Mouse (Mus musculus) embryonic stem cell, embryonic (primary cell): Measurements from ENCODE around the gene Antxr2.

ENCODE experiments used
- CTCF ChIA-PET, 4 experiments: fragments of 300-600 bp in 2 of 4; fragments of 350-600 bp in 2 of 4; sonication (Branson Sonifier 250); formaldehyde crosslinking; loops; one replicate each; lab custom pipeline; 2022; ENCODE audit warnings: inconsistent platforms in 2 of 4; lab: Charles Lee
- POLR2A ChIA-PET, 4 experiments: fragments of 300-600 bp in 2 of 4; fragments of 350-600 bp in 2 of 4; sonication (Branson Sonifier 250); formaldehyde crosslinking; loops; one replicate each; lab custom pipeline; 2022; ENCODE audit warnings: antibody characterized with exemption in 4 of 4, inconsistent platforms in 1 of 4; lab: Charles Lee

Gene Antxr2

DNA sequence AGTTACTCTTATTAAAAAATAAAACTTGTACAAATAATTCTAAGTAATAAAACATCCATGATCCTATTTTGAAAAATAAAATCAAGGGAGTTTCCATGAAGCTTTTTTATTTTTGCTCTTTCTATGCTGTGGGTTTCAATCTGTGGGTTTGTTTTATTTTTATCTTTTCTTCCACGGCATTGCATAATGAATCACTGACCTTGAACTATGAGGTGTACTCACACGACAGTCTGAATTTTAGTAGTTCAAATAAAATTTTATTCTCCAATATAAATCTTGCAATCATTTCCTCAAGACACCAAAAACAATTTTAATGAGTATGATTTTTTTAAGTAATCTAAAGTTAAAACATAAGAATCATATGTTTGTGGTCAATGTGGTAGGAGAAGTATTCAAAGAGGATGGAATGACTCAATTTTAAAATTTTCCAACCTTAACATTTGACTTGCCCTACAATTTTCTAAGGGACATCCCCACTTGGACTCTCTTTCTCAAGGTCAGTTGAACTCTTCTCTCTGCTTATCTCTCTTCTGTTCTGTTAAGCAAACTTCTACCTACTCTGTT lies 31.5 kb downstream of the Antxr2 start:
- POLR2A ChIA-PET: interaction anchor here in 1 of 4 experiments (0.6 kb wide), 1 partner anchor 1534 kb away, joined by 5 read pairs; no protein-coding TSS in a partner anchor
- CTCF ChIA-PET: no interaction called here

DNA sequence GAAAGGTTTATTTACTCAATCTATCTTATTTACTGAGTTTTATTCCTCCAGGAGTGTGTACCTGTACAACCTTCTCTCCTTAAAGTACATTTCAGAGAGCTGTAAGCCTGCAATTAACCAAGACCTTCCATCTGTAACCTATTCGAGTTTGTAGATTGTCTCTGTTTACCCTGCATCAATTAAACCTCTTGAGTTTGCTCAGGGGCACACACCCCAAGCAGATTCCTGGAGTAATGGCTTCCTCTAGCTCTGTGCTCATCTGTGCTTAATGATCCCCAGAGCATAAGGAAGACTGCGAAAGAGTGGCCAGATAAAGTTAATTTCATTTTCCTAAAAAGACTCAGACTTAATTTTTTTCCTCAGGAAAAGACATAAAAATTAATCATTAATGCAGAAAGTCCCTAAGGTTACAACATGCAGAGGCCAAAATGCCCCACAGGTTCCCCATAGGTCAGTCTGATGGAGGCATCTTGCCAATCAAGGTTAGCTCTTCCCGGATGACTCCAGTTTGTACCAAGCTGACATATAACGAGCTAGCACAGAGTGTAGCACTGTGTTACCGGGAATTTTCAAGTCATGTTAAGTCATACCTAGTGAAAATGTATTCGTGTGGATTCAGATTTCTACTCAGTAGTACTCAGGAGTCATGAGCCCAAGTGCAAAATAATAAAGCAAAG lies 34.2 kb downstream of the Antxr2 start:
- ChIA-PET POLR2A (no interaction called here), CTCF (no interaction called here)

DNA sequence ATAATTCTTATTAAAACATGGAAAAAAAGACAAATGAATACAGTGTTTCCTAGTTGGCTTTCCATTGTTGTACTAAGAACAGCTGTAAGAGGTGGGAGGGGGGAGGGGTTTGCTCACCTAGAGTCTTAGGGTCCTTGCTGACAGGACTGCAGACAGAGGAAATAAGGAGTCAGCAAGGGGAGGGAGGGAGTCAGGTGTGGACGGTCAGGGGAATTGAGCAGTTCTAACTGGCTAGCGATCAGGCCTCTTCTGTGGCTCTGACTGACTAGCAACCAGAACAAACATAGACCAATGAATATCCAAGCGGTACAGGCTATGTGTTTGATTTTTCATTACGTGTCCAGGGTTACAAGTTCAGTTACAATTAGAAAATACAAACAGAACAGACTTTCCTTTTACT lies 35.0 kb downstream of the Antxr2 start:
- ChIA-PET POLR2A (no interaction called here), CTCF (no interaction called here)

DNA sequence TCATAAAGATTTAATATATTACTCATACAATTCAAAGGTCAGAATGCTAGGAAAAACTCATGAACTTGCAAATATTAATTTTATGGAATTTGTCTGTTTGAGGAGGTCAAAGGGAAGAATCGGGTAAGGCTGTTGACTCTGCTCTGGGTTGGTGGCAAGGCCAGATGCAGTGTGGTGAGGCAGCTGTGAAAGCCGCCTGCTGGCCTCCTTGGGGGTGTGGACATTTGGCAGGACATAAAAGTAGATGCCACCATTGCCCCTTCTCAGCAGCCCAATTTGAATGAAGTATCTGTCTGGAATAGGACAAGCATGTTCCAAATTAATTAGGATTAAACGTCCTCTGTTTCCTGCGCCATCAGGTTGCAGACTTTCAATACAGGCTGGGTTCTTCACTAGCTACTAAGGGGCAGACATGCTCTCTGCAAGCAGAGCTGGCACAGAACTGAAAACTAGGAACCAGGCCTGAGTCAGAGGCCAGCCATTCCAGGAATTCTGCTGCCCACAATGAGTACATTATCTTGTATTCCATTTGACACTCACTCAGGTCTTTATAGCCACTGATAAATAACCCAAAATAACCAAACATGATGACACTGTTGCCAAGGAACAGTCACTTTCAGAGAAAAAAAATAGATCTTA lies 44.1 kb downstream of the Antxr2 start:
- ChIA-PET CTCF (interaction anchor here in 1 of 4 experiments (0.6 kb wide), 1 partner anchor 877 kb away, joined by 7 read pairs; no protein-coding TSS in a partner anchor), POLR2A (no interaction called here)

DNA sequence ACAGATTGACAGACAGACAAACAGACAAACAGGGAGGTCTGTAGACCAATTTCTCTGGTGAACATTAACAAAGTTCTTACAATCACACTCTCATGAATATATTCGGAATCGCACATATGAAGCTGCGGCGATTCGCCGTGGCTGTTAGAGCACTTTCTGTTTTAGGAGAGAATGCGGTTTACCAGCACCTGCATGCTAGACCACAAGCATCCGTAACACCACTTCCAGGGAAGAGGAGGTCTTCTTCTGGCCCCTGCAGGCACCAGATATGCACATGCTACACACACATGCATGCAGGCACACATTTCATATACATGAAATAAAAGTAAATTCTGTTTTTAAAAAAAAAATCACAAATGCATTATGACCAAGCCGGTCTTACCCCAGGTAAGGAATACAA lies 47.5 kb downstream of the Antxr2 start:
- ChIA-PET POLR2A (no interaction called here), CTCF (interaction anchor here in 1 of 4 experiments (0.6 kb wide), 1 partner anchor 304 kb away, joined by 5 read pairs; no protein-coding TSS in a partner anchor)

DNA sequence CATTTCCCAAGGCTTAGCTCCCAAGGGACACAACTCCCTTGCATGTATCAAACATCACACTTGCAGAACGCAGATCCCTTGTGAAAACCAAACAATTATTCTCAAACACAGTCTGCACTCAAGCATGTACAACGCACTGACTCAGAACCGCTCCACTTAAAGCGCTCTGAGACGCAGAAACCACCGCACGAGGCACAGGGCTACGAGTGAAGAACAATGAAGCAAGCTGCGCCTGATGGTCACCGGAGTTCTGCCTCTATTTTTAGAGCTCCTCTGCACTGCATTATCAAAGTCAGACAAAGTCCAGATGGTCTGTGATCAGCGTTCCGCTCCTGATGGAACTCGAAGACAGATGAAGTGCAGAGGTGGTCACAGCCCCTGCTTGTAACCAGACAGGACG lies 50.4 kb downstream of the Antxr2 start:
- CTCF ChIA-PET: interaction anchor here in 1 of 4 experiments (0.8 kb wide), 1 partner anchor 21 kb away, joined by 3 read pairs; no protein-coding TSS in a partner anchor
- POLR2A ChIA-PET: no interaction called here

DNA sequence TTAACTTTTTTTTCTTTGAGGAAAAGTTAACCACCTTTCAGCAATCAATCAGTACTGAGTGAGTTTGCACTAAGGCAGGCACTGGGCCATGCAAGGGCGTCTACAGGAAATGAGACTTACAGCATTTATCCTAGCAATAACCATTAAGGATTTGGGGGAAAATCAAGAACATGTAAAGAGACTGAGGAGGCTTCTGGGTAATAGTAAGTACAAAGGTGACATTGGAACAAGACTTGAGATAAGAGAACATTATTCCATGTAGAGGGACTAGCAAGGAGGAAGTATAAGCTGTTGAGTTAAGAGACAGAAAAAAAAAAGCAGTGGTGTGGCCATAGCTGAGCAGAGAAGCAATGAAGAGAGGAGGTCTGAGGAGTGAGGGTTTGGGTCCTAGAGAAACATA lies 57.5 kb downstream of the Antxr2 start:
- ChIA-PET POLR2A (no interaction called here), CTCF (no interaction called here)

DNA sequence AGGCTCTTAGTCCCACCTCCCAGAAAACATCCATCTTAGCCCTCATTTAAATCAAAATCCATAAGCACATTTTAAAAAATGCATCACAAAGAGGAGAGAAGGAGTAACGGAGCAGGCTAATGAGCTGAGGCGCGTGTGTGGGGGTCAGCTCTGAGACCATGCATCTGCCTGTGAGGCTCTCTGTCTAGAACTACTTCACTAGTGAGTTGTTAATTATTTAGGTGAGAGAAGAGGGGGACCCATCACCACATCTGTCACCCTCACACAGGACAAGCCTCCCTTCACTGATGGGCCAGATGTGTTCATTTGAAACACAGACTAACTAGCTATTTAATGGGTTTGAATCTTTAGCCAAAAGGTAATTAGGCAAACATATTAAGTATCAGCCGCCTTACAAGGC lies 58.8 kb downstream of the Antxr2 start:
- ChIA-PET POLR2A (no interaction called here), CTCF (no interaction called here)

DNA sequence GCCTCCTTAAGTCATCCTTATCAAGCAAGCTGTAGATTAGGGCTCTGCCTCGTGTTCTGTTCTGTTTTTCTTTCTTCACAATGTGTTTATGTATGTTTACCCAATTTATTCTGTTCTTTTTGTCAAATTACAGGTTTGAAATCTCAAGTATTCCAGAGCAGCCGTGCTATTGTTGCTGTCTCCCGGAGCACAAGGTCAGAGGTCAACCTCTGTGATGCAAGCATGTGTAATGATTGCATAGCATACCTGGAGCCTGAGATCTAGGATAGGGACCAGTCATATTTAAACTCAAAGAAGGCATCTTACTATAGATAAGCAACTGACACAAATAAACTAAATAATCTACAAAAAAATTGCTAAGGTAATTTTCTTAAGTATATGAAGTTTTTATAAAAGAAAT lies 59.6 kb downstream of the Antxr2 start:
- ChIA-PET POLR2A (no interaction called here), CTCF (no interaction called here)

DNA sequence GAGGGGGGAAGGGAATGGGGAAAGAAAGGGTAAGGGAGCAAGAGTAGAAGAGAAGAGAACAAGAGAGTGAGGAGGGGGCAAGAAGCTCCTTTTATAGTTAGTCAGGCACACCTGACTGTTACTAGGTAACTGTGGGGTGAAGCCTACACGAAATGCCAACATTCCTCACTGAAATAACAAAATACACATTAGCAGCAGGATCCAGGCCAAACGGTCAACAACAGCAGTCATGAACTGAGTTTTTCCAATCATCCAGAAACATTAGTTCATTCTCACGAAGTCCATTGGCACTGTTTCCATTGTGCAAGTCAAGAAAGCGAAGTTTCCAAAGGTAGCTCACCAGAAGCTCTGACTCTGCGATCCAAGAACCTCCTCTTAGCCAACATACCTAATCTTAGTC lies 63.8 kb downstream of the Antxr2 start:
- CTCF ChIA-PET: no interaction called here
- POLR2A ChIA-PET: no interaction called here

- ChIA-PET CTCF (no interaction called here), POLR2A (no interaction called here)
Measured at GRCm38 (mm10) chr5:97966101-97966500, 64.7 kb downstream of the Antxr2 start.

DNA sequence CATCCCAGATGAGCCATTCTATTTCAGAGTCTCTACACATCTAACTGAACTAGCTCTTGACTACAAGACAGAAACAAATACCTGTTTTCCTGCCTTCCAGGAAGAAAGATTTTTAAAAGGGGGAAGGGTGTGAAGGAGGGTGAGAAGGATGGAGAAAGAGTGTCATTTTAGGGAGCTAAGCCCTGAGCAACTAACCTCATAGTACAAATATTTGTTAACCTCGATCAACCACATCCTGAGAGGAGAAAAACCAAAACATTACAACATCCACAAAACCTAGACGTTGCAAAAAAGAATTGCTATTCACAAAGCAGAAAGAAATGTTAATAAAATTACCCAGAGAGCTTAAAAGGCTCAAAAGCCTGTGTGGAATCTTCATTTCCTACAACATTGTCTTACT lies 66.4 kb downstream of the Antxr2 start:
- ChIA-PET CTCF (no interaction called here), POLR2A (no interaction called here)

DNA sequence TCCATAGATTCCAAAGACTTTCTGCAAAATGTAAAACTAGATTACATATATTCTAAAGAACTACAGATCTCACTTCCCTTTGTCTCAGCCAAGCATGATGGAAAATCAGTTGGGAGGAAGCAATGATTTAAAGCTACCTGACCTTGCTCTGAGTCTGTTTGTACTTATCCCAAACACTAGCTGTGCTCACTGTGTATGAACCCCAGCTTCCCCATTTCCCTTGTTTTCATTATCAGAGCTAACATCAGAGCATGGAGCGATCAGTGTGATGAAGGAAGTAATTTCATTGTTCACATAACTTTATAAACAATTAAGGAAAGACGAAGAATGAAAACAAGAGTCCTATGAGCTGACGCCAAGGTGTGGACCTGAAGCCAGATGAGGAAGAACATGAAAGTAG lies 68.3 kb downstream of the Antxr2 start:
- CTCF ChIA-PET: no interaction called here
- POLR2A ChIA-PET: no interaction called here

DNA sequence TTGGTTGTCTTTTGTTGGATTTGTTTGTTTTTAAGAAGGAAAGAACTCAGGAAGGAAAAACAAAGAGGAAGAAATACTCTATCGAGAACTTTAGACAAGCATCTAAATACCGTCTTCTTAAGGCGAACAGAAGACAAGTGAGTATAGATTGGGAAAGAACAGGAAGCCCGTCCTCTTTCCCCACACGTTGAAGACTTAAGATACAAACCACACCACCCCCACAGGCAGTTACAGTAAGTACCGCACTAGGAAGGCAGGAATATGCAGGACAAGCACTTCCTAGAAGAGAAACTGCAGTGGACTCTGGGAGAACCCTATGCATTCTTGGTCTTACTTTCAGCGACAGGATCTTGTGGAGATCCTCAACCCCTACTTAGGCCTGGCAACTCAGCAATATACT lies 69.1 kb downstream of the Antxr2 start:
- POLR2A ChIA-PET: no interaction called here
- CTCF ChIA-PET: no interaction called here

- CTCF ChIA-PET: interaction anchor here in 1 of 4 experiments (0.7 kb wide), 1 partner anchor 21 kb away, joined by 3 read pairs; no protein-coding TSS in a partner anchor
- POLR2A ChIA-PET: no interaction called here
Measured at GRCm38 (mm10) chr5:97959651-97960050, 71.2 kb downstream of the Antxr2 start.

- CTCF ChIA-PET: no interaction called here
- POLR2A ChIA-PET: no interaction called here
Measured at GRCm38 (mm10) chr5:97959010-97959409, 71.8 kb downstream of the Antxr2 start.

DNA sequence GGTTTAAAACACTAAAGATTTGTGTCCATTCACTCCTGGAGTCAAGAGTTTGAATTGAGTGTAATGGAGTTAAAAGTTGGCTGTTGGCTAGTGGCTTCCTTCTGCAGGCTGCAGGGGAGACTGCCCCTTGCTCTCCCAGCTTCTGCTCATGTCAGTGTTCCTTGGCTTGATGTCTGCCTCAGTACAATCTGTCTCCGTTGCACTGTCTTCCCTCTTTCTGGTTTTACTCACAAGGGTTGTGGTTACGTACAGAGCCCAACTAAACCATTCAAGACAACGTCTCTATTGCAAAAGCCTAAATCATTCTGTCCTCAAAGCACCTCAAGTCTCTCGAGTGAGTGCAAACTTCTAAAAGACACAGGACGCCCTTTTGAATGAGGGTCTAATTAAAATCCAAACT lies 73.3 kb downstream of the Antxr2 start:
- ChIA-PET CTCF (no interaction called here), POLR2A (no interaction called here)

DNA sequence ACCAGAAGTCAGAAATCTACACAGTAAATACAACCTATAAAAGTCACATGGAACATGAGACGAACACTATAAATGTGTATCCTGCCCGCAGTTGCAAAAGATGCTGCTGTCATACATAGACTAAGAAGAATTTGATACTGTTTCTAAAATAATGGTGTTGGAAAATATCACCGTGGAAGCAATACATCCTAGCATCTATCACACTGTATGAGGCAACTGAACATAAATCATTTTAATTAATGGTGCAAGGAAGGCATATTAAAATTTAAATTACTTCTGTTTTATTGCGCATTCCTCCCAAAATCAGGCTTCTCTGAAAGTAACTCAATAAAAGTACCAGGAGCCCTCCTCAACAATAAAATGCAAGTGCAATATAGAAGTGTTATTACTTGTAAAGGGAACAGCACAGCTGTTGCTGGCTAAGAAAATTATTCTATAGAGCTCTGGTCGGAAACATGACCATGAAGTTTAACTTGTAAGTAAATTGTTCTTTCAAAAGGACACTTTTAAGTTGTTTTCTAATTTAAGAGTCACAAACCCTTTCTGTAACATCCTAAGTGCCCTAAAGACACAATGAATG lies 76.6 kb downstream of the Antxr2 start:
- POLR2A ChIA-PET: no interaction called here

GRCm38 (mm10) chr5:97953241-97953920 lies 77.5 kb downstream of the Antxr2 start:
- ChIA-PET CTCF (no interaction called here), POLR2A (no interaction called here)

More for the DNA sequence above, 76.6 kb downstream of the Antxr2 start:
- CTCF ChIA-PET: no interaction called here

GRCm38 (mm10) chr5:97947261-97947660 lies 83.6 kb downstream of the Antxr2 start:
- ChIA-PET CTCF (no interaction called here), POLR2A (no interaction called here)
